Mouse (Mus musculus) lung, postnatal 36 days (tissue): Measurements from ENCODE around the gene Crybg2.

Experiments
- DNase-seq: peaks from one replicate; pipeline ENCODE4 v3.0.0; 2022; ENCODE audit warnings: mixed read lengths

The Crybg2 gene

DNA sequence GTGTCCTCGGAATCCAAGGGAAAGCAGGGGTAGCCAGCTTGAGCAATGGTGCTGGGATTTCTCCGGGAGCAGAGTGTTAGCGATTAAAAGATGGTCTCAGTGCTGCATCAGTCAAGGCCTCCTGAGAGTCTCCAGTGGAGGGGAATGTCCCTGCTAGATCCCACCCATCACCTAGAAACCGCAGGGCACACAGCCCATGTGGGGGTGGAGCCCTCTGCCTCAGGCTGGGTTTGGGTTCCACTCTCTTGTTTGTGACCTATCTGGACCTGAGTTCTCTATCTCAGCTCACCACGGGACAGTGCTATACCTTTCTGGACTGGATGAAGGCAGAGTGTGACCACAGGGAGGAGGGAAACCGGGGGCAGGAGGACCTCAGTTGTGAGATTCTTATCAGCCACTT lies 1.7 kb upstream of the Crybg2 start:
- DNase-seq, result no peak

GRCm38 (mm10) chr4:134061166-134061830 lies 683 bp downstream of the Crybg2 start:
- no peak for DNase-seq

GRCm38 (mm10) chr4:134061944-134062446 lies 1.4 kb downstream of the Crybg2 start:
- DNase-seq, result no peak

DNA sequence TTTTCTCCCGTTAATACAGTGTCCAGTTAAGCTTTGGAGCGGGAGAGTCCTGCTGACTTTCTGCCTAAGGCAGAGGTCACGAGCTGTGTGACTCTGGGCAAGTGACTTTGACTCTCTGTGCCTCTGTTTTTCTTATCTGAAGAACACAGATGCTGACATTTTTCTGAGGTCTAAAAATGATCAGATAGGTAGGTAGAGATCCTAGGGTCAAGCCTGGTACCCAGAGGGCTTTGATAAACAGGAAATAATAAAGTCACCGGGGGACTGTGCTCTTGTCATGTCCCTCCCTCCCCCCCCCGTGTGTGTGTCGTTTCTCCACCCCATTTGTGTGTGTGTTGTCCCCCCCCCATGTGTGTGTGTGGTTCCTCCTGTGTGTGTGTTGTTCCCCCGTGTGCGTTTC lies 1.9 kb downstream of the Crybg2 start:
- DNase-seq, result no peak

DNA sequence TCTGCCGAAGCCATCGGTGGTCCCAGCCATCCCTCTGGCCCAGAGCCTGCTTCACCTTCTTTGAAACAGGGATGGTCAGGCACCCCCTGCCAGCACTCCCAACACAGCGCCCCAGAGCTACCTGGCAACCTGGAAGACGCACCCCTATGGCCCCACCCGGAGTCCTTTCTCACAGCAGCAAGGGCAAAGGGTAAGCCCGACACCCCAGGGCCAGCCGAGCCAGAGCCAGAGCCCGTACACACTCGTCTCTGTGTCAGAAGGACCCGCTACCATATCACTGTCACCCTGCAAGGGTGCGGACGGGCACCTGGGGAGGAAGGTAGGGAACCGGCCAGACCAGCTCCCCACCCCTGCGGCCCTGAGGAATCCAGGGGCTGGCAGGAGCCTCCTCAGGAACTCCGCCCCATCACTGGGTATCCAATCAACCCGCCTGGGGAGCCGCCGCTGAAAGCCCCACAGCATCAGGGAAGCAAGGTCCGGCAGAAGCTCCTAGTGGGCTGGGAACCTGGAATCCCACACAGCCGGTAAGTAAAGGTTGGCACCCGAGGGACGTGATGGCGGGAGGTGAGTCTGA lies 4.9 kb downstream of the Crybg2 start:
- DNase-seq, result peak; percentile 47

- DNase-seq, result no peak
Measured at GRCm38 (mm10) chr4:134067383-134067782, 6.8 kb downstream of the Crybg2 start.

DNA sequence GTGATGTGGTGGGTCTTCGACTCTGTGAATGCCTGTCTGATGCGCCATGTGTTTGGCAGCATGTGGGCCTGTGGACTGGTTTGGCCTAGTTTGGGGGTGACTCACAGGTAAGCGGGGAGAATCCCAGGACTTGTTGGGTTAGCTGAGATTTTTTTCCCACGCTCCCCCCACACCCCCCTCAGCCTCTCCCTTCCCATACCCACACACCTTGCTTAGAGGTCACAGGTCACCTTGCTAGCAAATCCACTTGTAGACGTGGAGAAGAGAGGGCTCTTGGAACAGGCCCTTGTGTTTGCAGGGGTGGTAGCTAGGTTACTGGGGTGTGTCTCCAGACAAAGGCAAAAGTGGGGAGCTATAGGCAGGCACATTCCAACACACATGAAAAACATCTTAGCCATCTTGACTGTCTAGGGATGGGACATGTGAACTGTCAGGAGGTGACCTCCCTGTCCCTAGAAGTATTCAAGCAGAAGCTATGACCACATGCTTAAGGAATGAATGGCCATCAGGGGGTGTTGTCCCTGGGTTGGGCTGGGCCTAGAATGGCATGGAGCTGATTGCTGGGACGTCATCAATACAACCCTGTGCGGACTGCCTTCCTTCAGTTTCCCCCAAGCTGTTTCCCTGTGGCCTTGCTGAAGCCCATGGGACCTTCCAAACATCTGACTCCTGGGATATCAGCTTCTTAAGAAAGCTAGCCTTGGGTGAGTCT lies 7.4 kb downstream of the Crybg2 start:
- DNase-seq, result peak; percentile 42

- DNase-seq, result no peak
Measured at GRCm38 (mm10) chr4:134068793-134069580, 8.4 kb downstream of the Crybg2 start.

DNA sequence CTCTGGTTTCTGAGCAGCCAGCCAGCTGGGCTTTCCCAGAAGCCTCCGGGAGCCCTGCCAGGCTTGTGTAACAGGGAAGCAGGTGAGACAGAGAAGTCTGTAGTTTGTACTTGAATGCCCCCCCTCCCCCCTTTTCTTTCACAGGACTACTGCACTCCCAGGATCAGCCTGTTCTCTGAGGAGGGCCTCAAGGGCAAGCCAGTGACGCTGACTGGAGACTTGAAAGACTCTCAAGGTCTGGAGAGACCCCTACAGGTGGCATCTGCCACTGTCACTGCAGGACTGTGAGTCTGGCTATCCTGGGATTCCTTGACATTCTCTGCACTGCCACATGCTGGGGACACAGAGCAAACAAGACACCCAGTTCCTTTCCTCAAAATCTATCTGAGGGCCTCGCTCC lies 18.1 kb downstream of the Crybg2 start:
- peak; percentile 78 for DNase-seq

- no peak for DNase-seq
Measured at GRCm38 (mm10) chr4:134080674-134081073, 20.1 kb downstream of the Crybg2 start.

- DNase-seq, result peak; percentile 92
Measured at GRCm38 (mm10) chr4:134081730-134082386, 21.2 kb downstream of the Crybg2 start.

DNA sequence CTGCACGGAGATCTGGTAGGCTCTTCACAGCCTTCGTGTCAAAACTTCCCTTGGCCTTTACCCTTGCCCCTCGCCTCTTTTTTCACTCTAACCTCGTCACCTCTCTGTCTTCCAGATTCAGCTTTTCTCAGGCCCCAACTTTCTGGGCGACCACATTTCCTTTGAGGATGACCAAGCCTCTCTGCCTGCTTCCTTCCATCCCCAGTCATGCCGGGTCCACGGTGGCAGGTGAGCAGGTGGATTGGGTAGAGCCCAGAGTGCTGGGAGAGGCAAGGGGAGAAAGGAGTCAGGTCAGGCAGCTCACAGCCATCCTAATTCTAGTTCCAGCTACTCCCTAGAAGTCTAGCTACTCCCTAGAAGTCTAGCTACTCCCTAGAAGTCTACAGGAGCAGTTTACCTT lies 21.8 kb downstream of the Crybg2 start:
- no peak for DNase-seq

GRCm38 (mm10) chr4:134084999-134085398 lies 24.4 kb downstream of the Crybg2 start:
- no peak for DNase-seq

GRCm38 (mm10) chr4:134087412-134087811 lies 26.8 kb downstream of the Crybg2 start:
- peak; percentile 59 for DNase-seq

GRCm38 (mm10) chr4:134089029-134089428 lies 28.4 kb downstream of the Crybg2 start:
- no peak for DNase-seq

GRCm38 (mm10) chr4:134090521-134091224 lies 30.1 kb downstream of the Crybg2 start:
- no peak for DNase-seq

DNA sequence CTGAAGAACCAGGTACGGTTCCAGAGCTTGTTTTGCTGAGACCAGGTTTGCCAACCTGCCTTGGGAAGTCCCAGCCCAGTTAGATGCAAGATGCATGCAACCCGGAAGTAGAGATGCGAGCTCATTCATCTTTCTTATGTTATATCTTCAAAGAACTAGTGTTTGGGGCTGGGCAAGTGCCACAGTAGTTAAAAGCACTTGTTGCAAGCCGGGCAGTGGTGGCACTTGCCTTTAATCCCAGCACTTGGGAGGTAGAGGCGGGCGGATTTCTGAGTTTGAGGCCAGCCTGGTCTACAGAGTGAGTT lies 30.6 kb downstream of the Crybg2 start:
- no peak for DNase-seq

DNA sequence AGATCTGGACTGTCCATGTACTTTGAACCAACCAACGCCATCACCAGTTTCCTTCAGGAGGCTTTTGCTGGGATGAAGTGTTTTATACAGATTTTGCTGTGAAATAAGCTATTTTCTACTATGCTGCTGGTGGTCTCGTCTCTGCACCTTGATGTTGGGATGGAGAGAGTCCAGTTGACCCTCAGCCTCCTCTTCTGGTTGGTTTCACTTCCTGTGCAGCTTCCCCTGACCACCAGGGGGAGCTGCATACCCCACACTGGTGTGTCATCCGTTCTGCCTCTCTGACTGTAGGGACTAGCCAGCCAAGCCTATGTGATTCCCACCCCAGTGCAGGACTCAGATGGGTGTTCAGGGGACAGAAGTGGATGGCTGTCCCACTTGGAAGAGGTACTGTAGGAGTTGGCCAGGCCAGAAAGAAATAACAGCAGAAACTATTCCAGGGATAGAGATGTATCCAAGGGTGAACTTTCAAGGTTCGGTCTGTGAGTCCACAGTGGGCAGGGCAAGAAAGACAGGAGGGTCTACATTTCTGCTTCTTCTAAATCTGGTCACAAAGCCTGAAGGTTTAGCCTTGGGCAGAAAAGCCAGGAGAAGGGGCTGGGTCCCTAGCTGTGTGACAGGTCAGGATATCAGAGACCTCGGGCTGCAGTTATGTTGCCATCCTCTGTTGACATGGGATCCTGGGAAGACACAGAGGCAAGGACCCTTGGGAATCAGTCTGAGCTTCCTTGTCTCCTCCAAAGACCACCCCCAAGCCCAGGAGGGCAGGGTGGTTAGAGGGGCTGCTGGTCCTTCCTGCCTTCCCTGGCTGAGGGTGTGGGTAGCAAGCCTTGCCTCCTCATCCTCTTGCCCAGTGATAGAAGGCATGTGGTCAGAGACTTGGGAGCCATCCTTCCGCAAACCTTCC lies 32.0 kb downstream of the Crybg2 start:
- DNase-seq, result peak; percentile 75

- no peak for DNase-seq
Measured at GRCm38 (mm10) chr4:134094004-134094564, 33.5 kb downstream of the Crybg2 start.

DNA sequence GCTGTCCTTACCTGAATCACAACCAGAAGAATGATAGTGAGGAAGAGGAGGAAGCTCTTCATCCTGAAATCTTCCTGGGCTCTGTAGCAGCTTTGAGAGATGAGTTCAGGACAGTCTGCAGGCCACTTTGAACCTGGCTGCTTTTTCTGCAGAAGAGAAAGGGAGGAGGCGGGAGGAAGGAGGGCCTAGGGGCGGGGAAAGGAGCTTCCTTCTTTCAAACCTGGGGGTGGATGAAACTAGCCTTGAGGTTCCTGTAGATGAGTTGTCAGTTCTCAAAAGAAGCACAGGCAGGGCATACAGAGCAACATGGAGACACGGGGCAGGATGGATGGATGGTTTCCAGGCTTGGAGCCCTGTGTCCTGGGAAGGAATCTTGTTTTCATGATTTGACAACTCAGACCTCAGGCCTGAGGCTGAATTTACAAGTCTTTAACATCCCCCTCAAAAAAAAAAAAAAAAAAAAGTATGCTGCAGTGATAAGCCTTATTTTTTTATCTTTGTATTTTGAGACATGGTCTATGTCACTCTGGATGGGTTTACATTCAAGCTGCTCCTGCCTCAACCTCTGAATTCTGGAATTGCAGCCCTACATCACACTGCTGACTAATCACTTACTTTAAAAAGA lies 34.4 kb downstream of the Crybg2 start, which contains the start of gene Cd52:
Gene Cd52 (minus strand): TSS at position 160 of the 625 bp plus-strand sequence.
- DNase-seq, result peak; percentile 80
